Mouse (Mus musculus) lung, embryonic 16.5 days (tissue): ENCODE data around the gene Rptor. TPM values are rescaled to one million over a fixed set of nuclear protein-coding genes. Genes with fewer than 3 reads are reported as not detected.

Experiments
- ATAC-seq: fragments of 200-750 bp; cut with Nextera tagmentation; 2 replicates; pipeline ENCODE4 v1.8.0; 2017; ENCODE audit warnings: low read depth, mild to moderate bottlenecking, moderate library complexity
- H3K27ac ChIP-seq: fragments of 300-500 bp; sonication (generic); 2 replicates; pipeline ENCODE4 v1.5.1; 2014; ENCODE audit warnings: mild to moderate bottlenecking, control low read depth, low read length
- H3K27me3 ChIP-seq: fragments of 300-500 bp; sonication (generic); 2 replicates; pipeline ENCODE4 v1.6.1; 2014; ENCODE audit warnings: low read depth, low read length, mixed read lengths; ENCODE audit not compliant: control insufficient read depth, insufficient read depth
- H3K36me3 ChIP-seq: fragments of 300-500 bp; sonication (generic); 2 replicates; pipeline ENCODE4 v1.6.1; 2014; ENCODE audit warnings: low read length; ENCODE audit not compliant: control insufficient read depth, insufficient read depth
- H3K4me1 ChIP-seq: fragments of 300-500 bp; sonication (generic); replicated peaks from 2 replicates; pipeline ENCODE4 v1.6.1; 2014; ENCODE audit warnings: low read length, mixed read lengths; ENCODE audit not compliant: control insufficient read depth, insufficient read depth
- H3K4me2 ChIP-seq: fragments of 300-500 bp; sonication (generic); 2 replicates; pipeline ENCODE4 v1.6.1; 2014; ENCODE audit warnings: low read depth, low read length, control low read depth
- H3K4me3 ChIP-seq: fragments of 300-500 bp; sonication (generic); 2 replicates; pipeline ENCODE4 v1.5.1; 2014; ENCODE audit warnings: mild to moderate bottlenecking, low read length, control low read depth
- H3K9ac ChIP-seq: fragments of 300-500 bp; sonication (generic); 2 replicates; pipeline ENCODE4 v1.6.1; 2014; ENCODE audit warnings: low read length, control low read depth
- H3K9me3 ChIP-seq: fragments of 300-500 bp; sonication (generic); 2 replicates; pipeline ENCODE4 v1.6.1; 2016; ENCODE audit warnings: low read length; ENCODE audit not compliant: control insufficient read depth
- WGBS: fragments of 180-500 bp; shearing (Covaris S2); extraction: QIAGEN DNeasy Blood & Tissue Kit; methylation state at CpG from one replicate; pipeline ENCODE4 v1.1.7; 2014; 5-methylcytosine and 5-hydroxymethylcytosine counted together
- polyA plus RNA-seq: library from polyadenylated mRNA; unstranded; fragments of >200 nt; fragmentation: Nextera tagmentation; extraction: Ambion mirVana; gene quantifications from 2 replicates; pipeline ENCODE4 v1.2.1, GENCODE M21; 2015

Gene Rptor
- polyA plus RNA-seq, 1 experiment from 2014 or later: 7.1 TPM

GRCm38 (mm10) chr11:119593966-119594365 lies 8.7 kb upstream of the Rptor start:
- H3K4me1 ChIP-seq: no peaks in the 10 kb centered on the region
- H3K9me3 ChIP-seq: no peaks in the 10 kb centered on the region
- no peaks in the 10 kb centered on the region for H3K27me3 ChIP-seq
- no peak overlapping the region for H3K4me3 ChIP-seq
- WGBS: 25% methylated on average over 3 of the region's 3 CpGs
- H3K4me2 ChIP-seq: no peak overlapping the region
- H3K36me3 ChIP-seq: no peaks in the 10 kb centered on the region
- no peak overlapping the region for H3K9ac ChIP-seq
- peak; percentile 70; the same call in 1 of the 2 replicates for ATAC-seq
- H3K27ac ChIP-seq: no peak overlapping the region

GRCm38 (mm10) chr11:119598856-119599255 lies 3.8 kb upstream of the Rptor start:
- no peak for ATAC-seq
- Histone ChIP-seq H3K4me2 (no peak overlapping the region), H3K9me3 (no peaks in the 10 kb centered on the region), H3K36me3 (no peaks in the 10 kb centered on the region), H3K27me3 (no peaks in the 10 kb centered on the region), H3K4me3 (no peak overlapping the region), H3K27ac (no peak overlapping the region), H3K9ac (no peak overlapping the region), H3K4me1 (peaks cover 3% of the 10 kb centered on the region)
- 61% methylated on average over 3 of the region's 3 CpGs for WGBS

- 69% methylated on average over 1 of the region's 1 CpGs for WGBS
- H3K36me3 ChIP-seq: no peaks in the 10 kb centered on the region
- no peak overlapping the region for H3K27ac ChIP-seq
- H3K4me2 ChIP-seq: no peak overlapping the region
- H3K27me3 ChIP-seq: no peaks in the 10 kb centered on the region
- H3K4me1 ChIP-seq: peaks cover 10% of the 10 kb centered on the region
- no peak overlapping the region for H3K9ac ChIP-seq
- no peaks in the 10 kb centered on the region for H3K9me3 ChIP-seq
- ATAC-seq: no peak
- no peak overlapping the region for H3K4me3 ChIP-seq
These were observed 2.4 kb upstream of the Rptor start for GRCm38 (mm10) chr11:119600286-119600685.

GRCm38 (mm10) chr11:119602177-119602700 lies 466 bp upstream of the Rptor start:
- WGBS: 34% methylated on average over 10 of the region's 10 CpGs
- Histone ChIP-seq H3K27me3 (no peaks in the 10 kb centered on the region), H3K4me2 (peak overlapping the region; percentile 53), H3K9me3 (no peaks in the 10 kb centered on the region), H3K4me3 (peak overlapping the region; percentile 99), H3K27ac (peak overlapping the region; percentile 46; the same call in 1 of the 2 replicates), H3K36me3 (peaks cover 2% of the 10 kb centered on the region; the same call in 1 of the 2 replicates), H3K4me1 (peaks cover 10% of the 10 kb centered on the region), H3K9ac (peak overlapping the region; percentile 49)
- no peak for ATAC-seq

- 1% methylated on average over 29 of the region's 30 CpGs for WGBS
- no peak for ATAC-seq
- Histone ChIP-seq H3K9me3 (no peaks in the 10 kb centered on the region), H3K4me1 (peaks cover 10% of the 10 kb centered on the region), H3K4me3 (peak overlapping the region; percentile 99), H3K9ac (peak overlapping the region; percentile 99), H3K4me2 (peak overlapping the region; percentile 93), H3K27ac (peak overlapping the region; percentile 83), H3K27me3 (no peaks in the 10 kb centered on the region), H3K36me3 (peaks cover 2% of the 10 kb centered on the region; the same call in 1 of the 2 replicates)
These were observed 811 bp downstream of the Rptor start for GRCm38 (mm10) chr11:119603527-119603905.

- Histone ChIP-seq H3K9ac (no peak overlapping the region), H3K4me1 (peaks cover 10% of the 10 kb centered on the region), H3K36me3 (peaks cover 2% of the 10 kb centered on the region; the same call in 1 of the 2 replicates), H3K9me3 (no peaks in the 10 kb centered on the region), H3K4me3 (no peak overlapping the region), H3K4me2 (no peak overlapping the region), H3K27ac (no peak overlapping the region), H3K27me3 (no peaks in the 10 kb centered on the region)
- ATAC-seq: no peak
- WGBS: 91% methylated on average over 5 of the region's 5 CpGs
These were observed 4.8 kb downstream of the Rptor start for GRCm38 (mm10) chr11:119607464-119607863.

GRCm38 (mm10) chr11:119611496-119611895 lies 8.8 kb downstream of the Rptor start:
- H3K4me1 ChIP-seq: no peaks in the 10 kb centered on the region
- no peak overlapping the region for H3K4me3 ChIP-seq
- no peaks in the 10 kb centered on the region for H3K9me3 ChIP-seq
- WGBS: 91% methylated on average over 6 of the region's 6 CpGs
- H3K9ac ChIP-seq: no peak overlapping the region
- no peak for ATAC-seq
- H3K4me2 ChIP-seq: no peak overlapping the region
- no peaks in the 10 kb centered on the region for H3K36me3 ChIP-seq
- H3K27me3 ChIP-seq: no peaks in the 10 kb centered on the region
- no peak overlapping the region for H3K27ac ChIP-seq

GRCm38 (mm10) chr11:119612179-119612578 lies 9.5 kb downstream of the Rptor start:
- no peak overlapping the region for H3K4me2 ChIP-seq
- H3K27me3 ChIP-seq: no peaks in the 10 kb centered on the region
- H3K4me1 ChIP-seq: no peaks in the 10 kb centered on the region
- H3K9me3 ChIP-seq: no peaks in the 10 kb centered on the region
- H3K4me3 ChIP-seq: no peak overlapping the region
- ATAC-seq: no peak
- H3K36me3 ChIP-seq: no peaks in the 10 kb centered on the region
- WGBS: 62% methylated on average over 3 of the region's 3 CpGs
- no peak overlapping the region for H3K9ac ChIP-seq
- H3K27ac ChIP-seq: no peak overlapping the region

GRCm38 (mm10) chr11:119615087-119615486 lies 12.4 kb downstream of the Rptor start:
- no peaks in the 10 kb centered on the region for H3K4me1 ChIP-seq
- H3K27me3 ChIP-seq: no peaks in the 10 kb centered on the region
- no peaks in the 10 kb centered on the region for H3K36me3 ChIP-seq
- 80% methylated on average over 7 of the region's 7 CpGs for WGBS
- ATAC-seq: no peak
- H3K4me3 ChIP-seq: no peak overlapping the region
- no peak overlapping the region for H3K27ac ChIP-seq
- no peak overlapping the region for H3K9ac ChIP-seq
- no peak overlapping the region for H3K4me2 ChIP-seq
- H3K9me3 ChIP-seq: no peaks in the 10 kb centered on the region

- H3K27me3 ChIP-seq: no peaks in the 10 kb centered on the region
- no peak overlapping the region for H3K4me3 ChIP-seq
- H3K9me3 ChIP-seq: no peaks in the 10 kb centered on the region
- no peak overlapping the region for H3K4me2 ChIP-seq
- 46% methylated on average over 5 of the region's 5 CpGs for WGBS
- H3K9ac ChIP-seq: no peak overlapping the region
- no peaks in the 10 kb centered on the region for H3K36me3 ChIP-seq
- no peaks in the 10 kb centered on the region; the same call in 1 of the 2 replicates for H3K4me1 ChIP-seq
- no peak overlapping the region for H3K27ac ChIP-seq
- ATAC-seq: no peak
These were observed 16.1 kb downstream of the Rptor start for GRCm38 (mm10) chr11:119618763-119619162.
